Mouse (Mus musculus): Measurements from ENCODE around the gene 1190005I06Rik. TPM values are rescaled to one million over a fixed set of nuclear protein-coding genes. Genes with fewer than 3 reads are reported as not detected.

Gene 1190005I06Rik
- polyA plus RNA-seq, 2 experiments = 0.28 to 0.86 TPM

DNA sequence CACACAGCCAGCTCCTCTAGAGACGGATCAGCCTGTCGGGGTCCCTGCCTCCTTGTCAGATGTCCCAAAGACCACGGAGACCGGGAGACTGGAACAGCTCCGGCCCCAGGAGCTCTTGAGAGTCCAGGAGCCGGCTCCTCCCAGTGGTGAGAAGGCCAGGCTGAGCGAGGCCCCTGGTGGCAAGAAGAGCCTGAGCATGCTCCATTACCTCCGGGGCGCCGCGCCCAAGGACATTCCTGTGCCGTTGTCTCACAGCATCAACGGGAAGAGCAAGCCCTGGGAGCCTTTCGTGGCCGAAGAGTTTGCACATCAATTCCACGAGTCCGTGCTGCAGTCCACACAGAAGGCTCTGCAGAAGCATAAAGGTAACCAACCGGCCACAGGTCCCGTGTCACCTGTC, 72.5 kb downstream of the 1190005I06Rik start:
- Histone ChIP-seq H3K4me1 (replicated peaks; ENCODE audit: control insufficient read depth in 2 of 2, insufficient read depth in 2 of 2, low read length in 1 of 2) (no peaks in the 10 kb centered on the region), H3K36me3 (replicated peaks; ENCODE audit: control insufficient read depth, insufficient read depth, low read depth) (peaks cover 100% of the 10 kb centered on the region), H3K9me3 (ENCODE audit: control insufficient read depth, low read length) (no peaks in the 10 kb centered on the region), H3K4me3 (ENCODE audit: insufficient read depth in 1 of 2, low read depth in 2 of 2, low read length in 2 of 2) (no peak overlapping the region), H3K27me3 (ENCODE audit: control insufficient read depth, insufficient read depth, low read length) (no peaks in the 10 kb centered on the region), H3K4me2 (ENCODE audit: low read depth) (no peak overlapping the region), H3K27ac (no peak overlapping the region), H3K9ac (replicated peaks) (no peak overlapping the region)
- TF ChIP-seq CTCF (IDR thresholded peaks at IDR 0.05; ENCODE audit: low read depth) (no peak), EP300 (IDR thresholded peaks at IDR 0.05; ENCODE audit: low read depth) (no peak)
- DNase-seq (ENCODE audit: low read depth in 3 of 3, low spot score in 3 of 3) (no peak), ATAC-seq (ENCODE audit: insufficient read depth) (no peak)
- 87% methylated on average over 19 of the region's 19 CpGs for WGBS (ENCODE audit: insufficient replicate concordance)

DNA sequence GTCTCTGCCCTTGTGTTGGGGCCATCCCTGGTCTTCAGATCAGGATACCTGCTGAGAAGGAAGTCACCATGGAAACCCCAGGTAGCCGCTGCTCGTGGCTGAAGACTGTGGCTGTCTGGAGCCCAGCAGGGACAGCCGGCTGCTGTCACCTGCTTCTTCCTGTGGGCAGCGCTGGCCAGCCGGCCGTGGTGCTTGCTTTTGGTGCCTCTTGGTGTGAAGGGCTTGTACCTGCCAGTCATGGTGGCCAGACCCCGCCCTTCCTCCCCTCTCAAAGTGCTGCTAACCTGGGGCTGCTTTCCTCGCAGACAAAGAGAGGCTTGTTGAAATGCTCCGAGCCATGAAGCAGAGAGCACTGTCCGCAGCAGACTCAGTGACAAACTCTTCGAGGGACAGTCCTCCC, 73.6 kb downstream of the 1190005I06Rik start:
- no peaks in the 10 kb centered on the region for H3K9me3 ChIP-seq (ENCODE audit: control insufficient read depth, low read length)
- ATAC-seq (ENCODE audit: insufficient read depth) (no peak), DNase-seq (ENCODE audit: low read depth in 3 of 3, low spot score in 3 of 3) (no peak)

DNA sequence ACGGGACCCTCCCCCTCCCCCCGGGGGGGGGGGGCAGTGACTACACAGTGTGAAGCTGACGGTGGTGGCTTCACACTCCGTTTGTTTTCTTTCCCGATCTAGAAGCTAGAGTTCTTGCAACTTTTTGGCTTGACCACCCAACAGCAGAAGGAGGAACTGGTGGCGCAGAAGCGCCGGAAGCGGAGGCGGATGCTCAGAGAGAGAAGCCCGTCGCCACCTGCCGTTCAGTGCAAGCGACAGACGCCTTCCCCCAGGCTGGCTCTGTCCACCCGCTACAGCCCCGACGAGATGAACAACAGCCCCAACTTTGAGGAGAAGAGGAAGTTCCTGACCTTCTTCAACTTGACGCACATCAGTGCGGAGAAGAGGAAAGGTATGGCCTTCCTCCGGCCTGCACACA, 74.9 kb downstream of the 1190005I06Rik start:
- Histone ChIP-seq H3K4me1 (replicated peaks; ENCODE audit: control insufficient read depth in 2 of 2, insufficient read depth in 2 of 2, low read length in 1 of 2) (no peaks in the 10 kb centered on the region), H3K27ac (no peak overlapping the region), H3K4me2 (ENCODE audit: low read depth) (no peak overlapping the region), H3K9ac (replicated peaks) (no peak overlapping the region), H3K27me3 (ENCODE audit: control insufficient read depth, insufficient read depth, low read length) (no peaks in the 10 kb centered on the region), H3K9me3 (ENCODE audit: control insufficient read depth, low read length) (no peaks in the 10 kb centered on the region), H3K36me3 (replicated peaks; ENCODE audit: control insufficient read depth, insufficient read depth, low read depth) (peaks cover 99% of the 10 kb centered on the region), H3K4me3 (ENCODE audit: insufficient read depth in 1 of 2, low read depth in 2 of 2, low read length in 2 of 2) (no peak overlapping the region)
- 74% methylated on average over 21 of the region's 21 CpGs for WGBS (ENCODE audit: insufficient replicate concordance)
- DNase-seq (ENCODE audit: low read depth in 3 of 3, low spot score in 3 of 3) (no peak), ATAC-seq (ENCODE audit: insufficient read depth) (no peak)
- no peak for TF ChIP-seq EP300 (IDR thresholded peaks at IDR 0.05; ENCODE audit: low read depth)
- peak; percentile 20; the same call in 1 of the 2 replicates for TF ChIP-seq CTCF (IDR thresholded peaks at IDR 0.05; ENCODE audit: low read depth)

More for the DNA sequence above, 73.6 kb downstream of the 1190005I06Rik start:
- Histone ChIP-seq H3K4me2 (ENCODE audit: low read depth) (no peak overlapping the region), H3K4me3 (ENCODE audit: insufficient read depth in 1 of 2, low read depth in 2 of 2, low read length in 2 of 2) (no peak overlapping the region), H3K27ac (no peak overlapping the region), H3K27me3 (ENCODE audit: control insufficient read depth, insufficient read depth, low read length) (no peaks in the 10 kb centered on the region), H3K4me1 (replicated peaks; ENCODE audit: control insufficient read depth in 2 of 2, insufficient read depth in 2 of 2, low read length in 1 of 2) (no peaks in the 10 kb centered on the region), H3K9ac (replicated peaks) (no peak overlapping the region), H3K36me3 (replicated peaks; ENCODE audit: control insufficient read depth, insufficient read depth, low read depth) (peaks cover 99% of the 10 kb centered on the region)
- TF ChIP-seq EP300 (IDR thresholded peaks at IDR 0.05; ENCODE audit: low read depth) = no peak
- no peak for TF ChIP-seq CTCF (IDR thresholded peaks at IDR 0.05; ENCODE audit: low read depth)
- 84% methylated on average over 11 of the region's 11 CpGs for WGBS (ENCODE audit: insufficient replicate concordance)

DNA sequence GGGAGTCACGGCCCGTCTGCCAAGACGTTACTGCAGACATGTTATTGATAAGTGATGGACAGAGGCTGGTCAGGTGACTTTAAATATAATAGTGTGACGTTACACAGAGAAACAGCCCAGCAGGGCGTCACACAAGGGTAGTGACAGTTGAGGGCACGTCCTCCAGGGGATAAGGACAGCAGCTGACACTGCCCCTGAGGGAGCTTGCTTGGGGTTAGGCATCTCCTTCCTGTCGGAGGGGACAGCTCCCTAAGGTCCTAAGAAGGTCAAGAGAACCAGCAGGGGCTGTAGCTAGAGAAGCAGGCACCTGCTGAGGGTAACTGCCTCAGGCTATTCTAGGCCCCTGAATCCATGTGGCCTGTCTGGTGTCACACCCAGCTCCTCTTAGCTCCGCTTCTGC, 75.9 kb downstream of the 1190005I06Rik start:
- Histone ChIP-seq H3K4me1 (replicated peaks; ENCODE audit: control insufficient read depth in 2 of 2, insufficient read depth in 2 of 2, low read length in 1 of 2) (no peaks in the 10 kb centered on the region), H3K9ac (replicated peaks) (no peak overlapping the region), H3K9me3 (ENCODE audit: control insufficient read depth, low read length) (no peaks in the 10 kb centered on the region), H3K36me3 (replicated peaks; ENCODE audit: control insufficient read depth, insufficient read depth, low read depth) (peaks cover 99% of the 10 kb centered on the region), H3K27ac (no peak overlapping the region), H3K4me2 (ENCODE audit: low read depth) (no peak overlapping the region), H3K27me3 (ENCODE audit: control insufficient read depth, insufficient read depth, low read length) (no peaks in the 10 kb centered on the region), H3K4me3 (ENCODE audit: insufficient read depth in 1 of 2, low read depth in 2 of 2, low read length in 2 of 2) (no peak overlapping the region)
- WGBS (ENCODE audit: insufficient replicate concordance) = 87% methylated on average over 8 of the region's 8 CpGs
- no peak for TF ChIP-seq EP300 (IDR thresholded peaks at IDR 0.05; ENCODE audit: low read depth)
- DNase-seq (ENCODE audit: low read depth in 3 of 3, low spot score in 3 of 3) (no peak), ATAC-seq (ENCODE audit: insufficient read depth) (no peak)

DNA sequence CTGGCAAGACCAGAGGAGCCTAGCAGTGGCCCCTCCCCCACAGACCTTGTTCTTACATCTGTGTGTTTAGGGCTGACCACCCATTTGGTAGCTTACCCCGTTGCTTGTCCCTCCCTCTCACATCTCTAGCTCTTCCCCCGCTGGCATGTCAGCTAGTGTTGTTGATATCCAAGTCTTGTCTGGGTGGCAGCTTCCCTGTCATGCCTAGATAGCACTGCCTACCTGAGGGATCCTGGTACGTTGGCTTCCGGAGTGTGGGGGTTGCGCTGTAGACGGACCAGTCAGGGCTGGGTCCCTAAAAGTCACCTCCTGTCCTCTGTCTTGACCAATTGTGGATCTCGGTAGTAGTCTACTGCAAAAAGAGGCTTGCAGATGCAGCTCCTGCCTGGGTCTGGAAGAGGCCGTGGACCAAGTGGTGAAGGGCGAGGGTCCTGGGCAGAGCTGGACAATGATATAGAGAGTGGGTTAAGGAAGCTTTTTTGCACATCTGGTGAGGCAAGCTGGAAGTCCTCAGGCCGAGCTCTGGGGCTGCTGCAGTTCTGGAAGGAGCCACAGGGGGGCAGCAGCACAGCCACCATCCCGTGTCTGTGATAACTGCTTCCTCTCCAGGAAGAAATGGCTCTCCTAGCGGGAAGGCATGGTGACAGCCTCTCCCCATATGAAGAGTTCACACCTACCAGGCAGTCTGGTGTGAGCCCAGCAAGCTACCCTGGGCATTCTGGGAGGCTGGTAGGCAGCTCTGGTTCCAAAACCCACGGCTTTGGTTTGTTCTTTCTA, 77.3 kb downstream of the 1190005I06Rik start:
- Histone ChIP-seq H3K9me3 (ENCODE audit: control insufficient read depth, low read length) (no peaks in the 10 kb centered on the region), H3K4me1 (replicated peaks; ENCODE audit: control insufficient read depth in 2 of 2, insufficient read depth in 2 of 2, low read length in 1 of 2) (no peaks in the 10 kb centered on the region), H3K27me3 (ENCODE audit: control insufficient read depth, insufficient read depth, low read length) (no peaks in the 10 kb centered on the region), H3K4me2 (ENCODE audit: low read depth) (no peak overlapping the region), H3K4me3 (ENCODE audit: insufficient read depth in 1 of 2, low read depth in 2 of 2, low read length in 2 of 2) (no peak overlapping the region), H3K36me3 (replicated peaks; ENCODE audit: control insufficient read depth, insufficient read depth, low read depth) (peaks cover 99% of the 10 kb centered on the region), H3K9ac (replicated peaks) (no peak overlapping the region), H3K27ac (no peak overlapping the region)
- ATAC-seq (ENCODE audit: insufficient read depth) (no peak), DNase-seq (ENCODE audit: low read depth in 3 of 3, low spot score in 3 of 3) (peak in 2 of 3 experiments; percentile 24 to 50)
- TF ChIP-seq EP300 (IDR thresholded peaks at IDR 0.05; ENCODE audit: low read depth) (no peak), CTCF (IDR thresholded peaks at IDR 0.05; ENCODE audit: low read depth) (peak; percentile 97)
- WGBS (ENCODE audit: insufficient replicate concordance) = 65% methylated on average over 13 of the region's 13 CpGs

Data from liver, embryonic 14.5 days (tissue).